Mouse (Mus musculus) stomach, postnatal 0 days (tissue): ENCODE measurements at regions not wholly inside any gene's neighbourhood (a gene's known extent, or its start where the extent isn't known, plus 50 kb on each side); places are given as distances from the start of the nearest gene placed in this dataset.

Experiments used
- ATAC-seq: fragments of 200-750 bp; cut with Nextera tagmentation; 2 replicates; pipeline ENCODE4 v1.8.0; 2017; ENCODE audit not compliant: low FRiP score, low TSS enrichment
- DNase-seq: peaks from one replicate; pipeline ENCODE4 v3.0.0-alpha.2; 2016; ENCODE audit warnings: low spot score
- H3K27ac ChIP-seq: fragments of 300-500 bp; sonication (generic); replicated peaks from 2 replicates; pipeline ENCODE4 v1.5.1; 2014; ENCODE audit warnings: mild to moderate bottlenecking, control low read depth
- H3K27me3 ChIP-seq: fragments of 300-500 bp; sonication (generic); 2 replicates; pipeline ENCODE4 v1.6.1; 2014; ENCODE audit warnings: low read length; ENCODE audit not compliant: control insufficient read depth, insufficient read depth
- H3K36me3 ChIP-seq: fragments of 300-500 bp; sonication (generic); 2 replicates; pipeline ENCODE4 v1.6.1; 2014; ENCODE audit warnings: low read length, mixed read lengths; ENCODE audit not compliant: control insufficient read depth, insufficient read depth
- H3K4me1 ChIP-seq: fragments of 300-500 bp; sonication (generic); replicated peaks from 2 replicates; pipeline ENCODE4 v1.6.1; 2014; ENCODE audit warnings: antibody characterized with exemption; ENCODE audit not compliant: control insufficient read depth, insufficient read depth
- H3K4me2 ChIP-seq: fragments of 300-500 bp; sonication (generic); replicated peaks from 2 replicates; pipeline ENCODE4 v1.6.1; 2014; ENCODE audit warnings: low read depth, mild to moderate bottlenecking, control low read depth, moderate library complexity
- H3K4me3 ChIP-seq: fragments of 300-500 bp; sonication (generic); 2 replicates; pipeline ENCODE4 v1.5.1; 2014; ENCODE audit warnings: low read depth, low read length, control low read depth
- H3K9ac ChIP-seq: fragments of 300-500 bp; sonication (generic); 2 replicates; pipeline ENCODE4 v1.6.1; 2014; ENCODE audit warnings: mild to moderate bottlenecking, low read length, control low read depth, mixed read lengths
- H3K9me3 ChIP-seq: fragments of 300-500 bp; sonication (generic); 2 replicates; pipeline ENCODE4 v1.6.1; 2016; ENCODE audit warnings: low read length; ENCODE audit not compliant: control insufficient read depth
- CTCF ChIP-seq: IDR thresholded peaks from 2 replicates; pipeline ENCODE4 v1.5.1; 2016; ENCODE audit warnings: antibody characterized with exemption, low read depth, mild to moderate bottlenecking, moderate library complexity
- EP300 ChIP-seq: optimal IDR thresholded peaks from 2 replicates; pipeline ENCODE3; 2016; ENCODE audit warnings: antibody characterized with exemption
- WGBS: fragments of 180-500 bp; shearing (Covaris S2); extraction: QIAGEN DNeasy Blood & Tissue Kit; methylation state at CpG from one replicate; pipeline ENCODE4 v1.1.7; 2014; 5-methylcytosine and 5-hydroxymethylcytosine counted together

GRCm38 (mm10) chr10:67747461-67747860 lies 165.0 kb downstream of the Zfp365 start:
- H3K4me3 ChIP-seq = no peak overlapping the region
- 77% methylated on average over 3 of the region's 3 CpGs for WGBS
- no peak overlapping the region for H3K4me2 ChIP-seq
- H3K27me3 ChIP-seq = no peaks in the 10 kb centered on the region
- ATAC-seq = no peak
- H3K9me3 ChIP-seq = no peaks in the 10 kb centered on the region
- H3K27ac ChIP-seq = no peak overlapping the region
- DNase-seq = no peak
- TF ChIP-seq CTCF = no peak
- TF ChIP-seq EP300 = no peak
- H3K36me3 ChIP-seq = no peaks in the 10 kb centered on the region
- H3K4me1 ChIP-seq = no peaks in the 10 kb centered on the region
- H3K9ac ChIP-seq = no peak overlapping the region

DNA sequence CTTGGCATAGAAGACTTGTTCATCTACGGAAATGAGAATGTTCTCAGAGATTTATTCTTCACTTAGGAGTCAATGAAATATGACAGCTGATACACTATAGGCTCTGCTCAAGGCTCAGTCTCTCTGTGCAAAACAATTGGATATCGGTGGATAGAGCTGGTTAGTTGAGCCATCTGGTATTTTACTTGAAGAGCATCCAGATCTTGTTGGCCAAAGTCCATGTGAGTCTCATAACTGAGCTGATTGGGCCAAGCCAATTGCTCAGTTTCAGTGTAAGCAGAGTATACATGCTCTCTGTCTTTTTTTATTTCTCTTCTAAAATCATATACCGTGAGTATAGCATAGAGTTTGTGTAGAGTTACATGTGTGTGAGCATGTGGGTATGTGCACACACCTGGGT lies 166.3 kb downstream of the Zfp365 start:
- no peak overlapping the region for H3K4me2 ChIP-seq
- no peaks in the 10 kb centered on the region for H3K9me3 ChIP-seq
- H3K4me1 ChIP-seq = no peaks in the 10 kb centered on the region
- TF ChIP-seq EP300 = no peak
- no peak for TF ChIP-seq CTCF
- no peaks in the 10 kb centered on the region for H3K36me3 ChIP-seq
- H3K4me3 ChIP-seq = no peak overlapping the region
- WGBS = 61% methylated on average over 3 of the region's 3 CpGs
- no peak overlapping the region for H3K27ac ChIP-seq
- DNase-seq = no peak
- no peaks in the 10 kb centered on the region for H3K27me3 ChIP-seq
- H3K9ac ChIP-seq = no peak overlapping the region
- no peak for ATAC-seq

DNA sequence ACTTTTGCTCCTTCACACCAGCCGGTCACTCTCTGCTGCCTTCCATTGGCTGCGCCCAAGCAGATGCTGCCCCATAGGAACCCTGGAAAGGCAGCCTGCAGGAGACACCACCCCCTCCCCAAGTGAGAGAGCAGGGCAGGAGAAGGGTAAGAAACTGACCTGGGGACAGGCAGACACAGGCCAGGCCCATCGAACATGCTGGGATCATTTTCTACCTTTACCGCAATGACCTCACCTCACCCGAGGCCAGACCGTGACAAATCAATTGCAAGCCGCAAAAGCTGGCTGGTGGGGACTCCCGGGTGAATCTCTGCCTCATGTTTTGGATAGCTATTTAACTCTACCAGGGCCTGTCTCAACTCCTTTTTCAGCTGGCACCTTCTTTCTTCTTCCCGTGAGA lies 168.9 kb downstream of the Zfp365 start:
- WGBS = 90% methylated on average over 9 of the region's 9 CpGs
- ATAC-seq (no peak), DNase-seq (no peak)
- Histone ChIP-seq H3K4me1 (no peaks in the 10 kb centered on the region), H3K27me3 (no peaks in the 10 kb centered on the region), H3K9ac (no peak overlapping the region), H3K4me3 (no peak overlapping the region), H3K4me2 (no peak overlapping the region), H3K36me3 (no peaks in the 10 kb centered on the region), H3K9me3 (no peaks in the 10 kb centered on the region), H3K27ac (no peak overlapping the region)
- TF ChIP-seq CTCF (no peak), EP300 (no peak)

DNA sequence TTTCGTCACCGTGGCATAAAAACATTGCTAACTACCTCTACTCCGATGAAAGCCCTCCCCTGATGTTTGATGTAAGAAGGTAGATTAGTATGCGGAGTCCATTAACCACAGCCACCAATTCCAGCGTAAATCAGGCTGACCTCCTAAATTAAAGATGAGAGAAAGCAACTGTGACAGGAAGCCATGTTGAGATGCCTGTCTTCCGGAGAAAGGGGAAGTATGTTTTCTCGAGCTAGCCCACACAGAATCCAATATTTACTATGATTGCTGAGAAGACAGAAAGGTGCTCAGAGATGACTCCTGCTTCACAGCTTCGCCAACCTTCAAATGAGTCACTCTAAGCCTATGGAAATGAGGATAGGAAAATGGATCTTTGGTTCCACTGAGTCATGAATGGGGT lies 169.6 kb downstream of the Zfp365 start:
- no peaks in the 10 kb centered on the region for H3K9me3 ChIP-seq
- no peak overlapping the region for H3K9ac ChIP-seq
- H3K27me3 ChIP-seq = no peaks in the 10 kb centered on the region
- no peak overlapping the region for H3K27ac ChIP-seq
- TF ChIP-seq CTCF = no peak
- TF ChIP-seq EP300 = no peak
- no peak overlapping the region for H3K4me3 ChIP-seq
- DNase-seq (no peak), ATAC-seq (no peak)
- H3K36me3 ChIP-seq = no peaks in the 10 kb centered on the region
- H3K4me2 ChIP-seq = no peak overlapping the region
- H3K4me1 ChIP-seq = no peaks in the 10 kb centered on the region
- WGBS = 82% methylated on average over 8 of the region's 8 CpGs

GRCm38 (mm10) chr10:67742305-67742704 lies 170.2 kb downstream of the Zfp365 start:
- no peaks in the 10 kb centered on the region for H3K27me3 ChIP-seq
- H3K27ac ChIP-seq = no peak overlapping the region
- no peak overlapping the region for H3K4me3 ChIP-seq
- H3K9ac ChIP-seq = no peak overlapping the region
- H3K9me3 ChIP-seq = no peaks in the 10 kb centered on the region
- no peaks in the 10 kb centered on the region for H3K4me1 ChIP-seq
- H3K4me2 ChIP-seq = no peak overlapping the region
- ATAC-seq (no peak), DNase-seq (no peak)
- no peaks in the 10 kb centered on the region for H3K36me3 ChIP-seq
- WGBS = 69% methylated on average over 10 of the region's 10 CpGs
- no peak for TF ChIP-seq EP300
- no peak for TF ChIP-seq CTCF

DNA sequence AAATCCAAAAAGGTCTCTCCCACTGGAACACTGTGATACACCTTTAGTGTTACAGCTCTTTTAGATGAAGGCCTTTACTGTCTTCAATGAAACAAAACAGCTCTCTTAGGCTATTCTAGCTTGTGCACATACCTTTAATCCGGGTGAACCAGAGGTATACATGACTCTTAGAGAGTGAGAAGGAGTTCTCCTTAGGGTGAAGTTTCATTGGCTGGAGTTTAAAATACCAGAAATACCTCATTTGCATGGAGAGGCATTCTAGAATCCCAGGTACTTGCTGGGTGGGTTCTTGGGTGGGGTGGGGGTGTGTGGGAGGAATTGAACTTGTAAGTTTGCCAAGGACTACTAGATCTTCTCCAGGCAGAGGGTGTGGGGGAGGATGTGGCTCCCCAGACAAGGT lies 173.3 kb downstream of the Zfp365 start:
- no peaks in the 10 kb centered on the region for H3K36me3 ChIP-seq
- H3K4me2 ChIP-seq = no peak overlapping the region
- H3K4me1 ChIP-seq = no peaks in the 10 kb centered on the region
- H3K4me3 ChIP-seq = no peak overlapping the region
- no peak overlapping the region for H3K27ac ChIP-seq
- H3K27me3 ChIP-seq = no peaks in the 10 kb centered on the region
- TF ChIP-seq CTCF = no peak
- no peak for TF ChIP-seq EP300
- DNase-seq (no peak), ATAC-seq (no peak)
- H3K9ac ChIP-seq = no peak overlapping the region
- H3K9me3 ChIP-seq = no peaks in the 10 kb centered on the region
- 30% methylated on average over 1 of the region's 1 CpGs for WGBS
